ENCODE assay signal across 11 mouse cellular contexts in the genomic region with DNA sequence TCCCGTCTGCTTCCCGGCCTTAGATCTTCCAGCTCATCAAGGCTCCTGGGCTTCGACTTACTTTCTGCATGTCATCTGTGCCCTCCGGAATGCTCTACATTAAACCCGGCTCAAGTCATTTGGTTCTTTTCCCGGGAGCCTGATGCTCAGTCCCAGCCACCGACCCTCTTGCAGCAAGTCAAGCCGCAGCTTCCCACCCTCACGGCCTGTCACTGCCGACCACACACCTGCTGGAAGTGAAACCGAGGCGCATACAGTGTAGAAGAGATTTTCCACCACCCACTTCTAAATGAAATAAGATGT.
DNase-seq lines count a peak whose midpoint lies in the region; ATAC-seq and TF ChIP-seq lines count a peak whose summit lies in the region.
"Had no signal": no experiment of that assay in that cellular context is flagged by ENCODE, and none has a peak within 500 bp of the region (broad histone marks: within the 10 kb centered on the region; RNA-seq: fewer than 3 reads in every experiment).

No protein-coding gene starts in this region.

- H3K9me3 ChIP-seq in heart, embryonic 12.5 days (replicated peaks) = no peaks in the 10 kb centered on the region
- H3K9me3 ChIP-seq in limb, embryonic 10.5 days (replicated peaks) = no peaks in the 10 kb centered on the region
- no peaks in the 10 kb centered on the region for H3K9me3 ChIP-seq in liver, postnatal 0 days (ENCODE audit: low read length)
- H3K9me3 ChIP-seq: liver, embryonic 12.5 days had no signal

- TF ChIP-seq POLR2A in heart, adult 2 months (IDR thresholded peaks at IDR 0.05; ENCODE audit: insufficient read depth, low read depth, low read length) = no peak
- no peak for TF ChIP-seq POLR2A in kidney, adult 2 months (IDR thresholded peaks at IDR 0.05; ENCODE audit: low read depth, low read length)

- H3K4me3 ChIP-seq in heart, adult 2 months = no peak overlapping the region
- H3K4me3 ChIP-seq in heart, embryonic 12.5 days = no peak overlapping the region
- no peak overlapping the region for H3K4me3 ChIP-seq in kidney, adult 2 months (ENCODE audit: insufficient read depth, low read depth, low read length)
- H3K4me3 ChIP-seq in brown adipose tissue, adult 24 weeks (ENCODE audit: insufficient read depth, low read depth, low read length) = no peak overlapping the region
- no peak overlapping the region for H3K4me3 ChIP-seq in limb, embryonic 10.5 days
- no peak overlapping the region for H3K4me3 ChIP-seq in liver, postnatal 0 days (ENCODE audit: low read depth, low read length)
- H3K4me3 ChIP-seq: liver, embryonic 12.5 days; megakaryocyte, embryonic 14.5 days had no signal

- H3K36me3 ChIP-seq in heart, adult 2 months (ENCODE audit: control insufficient read depth, insufficient read depth, low read length) = peaks cover 15% of the 10 kb centered on the region
- H3K36me3 ChIP-seq in heart, embryonic 12.5 days = peaks cover 5% of the 10 kb centered on the region; the same call in 1 of the 2 replicates
- H3K36me3 ChIP-seq in kidney, adult 2 months (ENCODE audit: control insufficient read depth, insufficient read depth, low read length) = no peaks in the 10 kb centered on the region
- no peaks in the 10 kb centered on the region for H3K36me3 ChIP-seq in limb, embryonic 10.5 days
- peaks cover 9% of the 10 kb centered on the region; the same call in 1 of the 2 replicates for H3K36me3 ChIP-seq in liver, postnatal 0 days (replicated peaks; ENCODE audit: insufficient read depth, low read length)
- H3K36me3 ChIP-seq: liver, embryonic 12.5 days had no signal

- peaks cover 19% of the 10 kb centered on the region for H3K4me1 ChIP-seq in heart, adult 2 months (ENCODE audit: control insufficient read depth, insufficient read depth, low read length)
- H3K4me1 ChIP-seq in heart, embryonic 12.5 days (replicated peaks) = peaks cover 19% of the 10 kb centered on the region
- peaks cover 7% of the 10 kb centered on the region for H3K4me1 ChIP-seq in kidney, adult 2 months (ENCODE audit: control insufficient read depth, insufficient read depth, low read length)
- peaks cover 37% of the 10 kb centered on the region for H3K4me1 ChIP-seq in brown adipose tissue, adult 24 weeks (ENCODE audit: control insufficient read depth, insufficient read depth, insufficient read length, low read length)
- H3K4me1 ChIP-seq in limb, embryonic 10.5 days = peaks cover 30% of the 10 kb centered on the region
- no peaks in the 10 kb centered on the region for H3K4me1 ChIP-seq in liver, postnatal 0 days (ENCODE audit: insufficient read depth)
- H3K4me1 ChIP-seq: megakaryocyte, embryonic 14.5 days had no signal

- no peaks in the 10 kb centered on the region for H3K79me2 ChIP-seq in heart, adult 2 months (replicated peaks; ENCODE audit: control insufficient read depth, insufficient read depth, low read length)

- TF ChIP-seq EP300 in heart, adult 2 months (IDR thresholded peaks at IDR 0.05; ENCODE audit: insufficient read depth, low read depth, low read length) = no peak
- no peak for TF ChIP-seq EP300 in liver, postnatal 0 days (IDR thresholded peaks at IDR 0.05; ENCODE audit: low read depth)

- 0 out of 2 replicates have a peak overlapping the region, but pooled peaks have one; percentile 22 for H3K9ac ChIP-seq in heart, adult 2 months (ENCODE audit: low read depth, low read length)
- no peak overlapping the region for H3K9ac ChIP-seq in heart, embryonic 12.5 days
- no peak overlapping the region for H3K9ac ChIP-seq in liver, postnatal 0 days (replicated peaks)
- H3K9ac ChIP-seq: liver, embryonic 12.5 days had no signal

- peak in 1 of 2 experiments; percentile 44 for DNase-seq in heart, adult 2 months
- no peak for DNase-seq in kidney, adult 2 months
- no peak for DNase-seq in kidney, postnatal 14 days
- DNase-seq in limb, embryonic 10.5 days (ENCODE audit: low spot score) = no peak
- no peak for DNase-seq in liver, postnatal 0 days
- DNase-seq in adrenal gland, postnatal 25 days = no peak
- DNase-seq: layer of hippocampus, postnatal 36 days had no signal

- no peak for ATAC-seq in heart, embryonic 12.5 days (ENCODE audit: insufficient number of reproducible peaks, low FRiP score)
- ATAC-seq in liver, postnatal 0 days = no peak
- ATAC-seq: liver, embryonic 12.5 days had no signal

- H3K27me3 ChIP-seq in heart, adult 2 months (ENCODE audit: control insufficient read depth, insufficient read depth, low read length) = no peaks in the 10 kb centered on the region
- H3K27me3 ChIP-seq in heart, embryonic 12.5 days (replicated peaks) = no peaks in the 10 kb centered on the region
- no peaks in the 10 kb centered on the region for H3K27me3 ChIP-seq in kidney, adult 2 months (replicated peaks; ENCODE audit: control insufficient read depth, insufficient read depth, low read length)
- H3K27me3 ChIP-seq in limb, embryonic 10.5 days (ENCODE audit: low read depth, poor library complexity, severe bottlenecking) = no peaks in the 10 kb centered on the region
- H3K27me3 ChIP-seq in liver, postnatal 0 days (ENCODE audit: insufficient read depth, low read length) = no peaks in the 10 kb centered on the region
- H3K27me3 ChIP-seq: liver, embryonic 12.5 days; megakaryocyte, embryonic 14.5 days had no signal

- WGBS in heart, adult 2 months = 52% methylated on average over 12 of the region's 12 CpGs
- 89% methylated on average over 12 of the region's 12 CpGs for WGBS in heart, embryonic 12.5 days
- 37% methylated on average over 12 of the region's 12 CpGs for WGBS in kidney, adult 2 months
- 79% methylated on average over 12 of the region's 12 CpGs for WGBS in limb, embryonic 10.5 days
- 83% methylated on average over 12 of the region's 12 CpGs for WGBS in liver, postnatal 0 days (ENCODE audit: insufficient replicate concordance)

- no peak overlapping the region for H3K4me2 ChIP-seq in heart, embryonic 12.5 days
- no peak overlapping the region for H3K4me2 ChIP-seq in liver, postnatal 0 days (ENCODE audit: low read depth, low read length)
- H3K4me2 ChIP-seq: liver, embryonic 12.5 days had no signal

- intact Hi-C loops in heart, adult 2 months (cut with DNase I) = loop anchor here (1.0 to 5.0 kb wide), 2 partner anchors 22 to 114 kb away; no protein-coding TSS in a partner anchor

- TF ChIP-seq CTCF in heart, adult 2 months (IDR thresholded peaks at IDR 0.05) = no peak
- no peak for TF ChIP-seq CTCF in kidney, adult 2 months (conservative IDR thresholded peaks at IDR 0.05; ENCODE audit: insufficient read depth, insufficient read length, low read depth, low read length)
- no peak for TF ChIP-seq CTCF in liver, postnatal 0 days (IDR thresholded peaks at IDR 0.05; ENCODE audit: low read depth)

- H3K27ac ChIP-seq in heart, adult 2 months = peak overlapping the region; percentile 83
- H3K27ac ChIP-seq in heart, embryonic 12.5 days (ENCODE audit: poor library complexity, severe bottlenecking) = no peak overlapping the region
- peak overlapping the region; percentile 70 for H3K27ac ChIP-seq in kidney, adult 2 months (ENCODE audit: insufficient read depth, low read depth, low read length)
- H3K27ac ChIP-seq in brown adipose tissue, adult 24 weeks (replicated peaks; ENCODE audit: low read depth, low read length) = peak overlapping the region; percentile 99
- H3K27ac ChIP-seq in limb, embryonic 10.5 days = peak overlapping the region; percentile 63
- no peak overlapping the region for H3K27ac ChIP-seq in liver, postnatal 0 days (ENCODE audit: low read depth)
- H3K27ac ChIP-seq: liver, embryonic 12.5 days had no signal

Comparison
In these comparisons a context has a peak if more than half of its experiments do, and no peak if none do; other contexts are left out.
1. H3K27ac ChIP-seq: peak in heart, adult 2 months (single experiment), kidney, adult 2 months (single experiment), brown adipose tissue, adult 24 weeks (single experiment) and limb, embryonic 10.5 days (single experiment); none in heart, embryonic 12.5 days (single experiment) and liver, postnatal 0 days (single experiment).